Mouse (Mus musculus): Measurements from ENCODE around the gene Snrpd2.

DNA sequence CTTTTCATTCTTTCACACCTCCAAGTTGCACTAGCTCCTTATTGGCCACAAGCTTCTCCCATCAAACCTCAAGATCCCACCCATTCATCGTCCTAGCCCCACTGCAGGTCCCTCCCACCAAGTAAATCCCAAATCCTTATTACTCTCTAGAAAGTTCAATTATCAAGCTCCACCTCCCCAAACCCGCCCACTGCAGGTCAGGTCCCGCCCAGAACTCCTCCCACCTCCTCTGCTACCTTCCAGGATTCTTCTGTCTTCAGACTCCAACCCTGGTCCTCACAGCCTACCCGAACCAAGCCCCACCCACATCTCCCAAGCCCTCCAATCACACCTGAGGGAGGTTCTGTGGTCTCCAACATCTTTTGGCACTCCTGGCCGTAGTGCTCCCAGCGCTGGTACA is 14.7 kb downstream of the Snrpd2 start:
- TF ChIP-seq CTCF (IDR thresholded peaks at IDR 0.05; ENCODE audit: low read depth) (no peak), EP300 (IDR thresholded peaks at IDR 0.05; ENCODE audit: low read depth) (no peak)
